Comparison of ENCODE assay signal across 14 mouse cellular contexts in genomic region chr6:81933281-81933680, GRCm38 (mm10). TPM values are rescaled to one million over a fixed set of nuclear protein-coding genes. Genes with fewer than 3 reads are reported as not detected.
DNase-seq lines count a peak whose midpoint lies in the region; ATAC-seq and TF ChIP-seq lines count a peak whose summit lies in the region.
"Had no signal": no experiment of that assay in that cellular context is flagged by ENCODE, and none has a peak within 500 bp of the region (broad histone marks: within the 10 kb centered on the region; RNA-seq: fewer than 3 reads in every experiment).

No protein-coding gene starts in this region.

- no peak for DNase-seq in kidney, postnatal 0 days (ENCODE audit: low spot score)
- peak; percentile 5 for DNase-seq in thymus, postnatal 25 days
- DNase-seq in thymus, postnatal 10 days (ENCODE audit: low spot score in 2 of 2) = no peak
- DNase-seq in MEL-GATA-1-ER (ENCODE audit: extremely low read depth, low read depth) = peak; percentile 11
- DNase-seq in urinary bladder, postnatal 14 days (ENCODE audit: low spot score) = no peak
- no peak for DNase-seq in spleen, postnatal 36 days (ENCODE audit: low spot score in 2 of 2)
- DNase-seq: adrenal gland, postnatal 14 days; cerebellum, postnatal 25 days; gastrocnemius, postnatal 14 days; lung, postnatal 4 days had no signal

- H3K4me2 ChIP-seq in kidney, postnatal 0 days (ENCODE audit: low read length) = no peak overlapping the region
- H3K4me2 ChIP-seq in kidney, embryonic 16.5 days (replicated peaks; ENCODE audit: low read depth, low read length) = no peak overlapping the region
- H3K4me2 ChIP-seq: embryonic facial prominence, embryonic 12.5 days; hindbrain, embryonic 13.5 days; midbrain, embryonic 15.5 days had no signal

- H3K4me3 ChIP-seq in kidney, postnatal 0 days (replicated peaks; ENCODE audit: low read depth, low read length) = no peak overlapping the region
- H3K4me3 ChIP-seq in kidney, embryonic 16.5 days (ENCODE audit: low read length) = no peak overlapping the region
- H3K4me3 ChIP-seq: embryonic facial prominence, embryonic 12.5 days; hindbrain, embryonic 13.5 days; midbrain, embryonic 15.5 days had no signal

- no peaks in the 10 kb centered on the region for H3K4me1 ChIP-seq in kidney, postnatal 0 days (replicated peaks; ENCODE audit: insufficient read depth, low read length)
- H3K4me1 ChIP-seq in kidney, embryonic 16.5 days (ENCODE audit: insufficient read depth, low read length) = no peaks in the 10 kb centered on the region
- H3K4me1 ChIP-seq: embryonic facial prominence, embryonic 12.5 days; hindbrain, embryonic 13.5 days; midbrain, embryonic 15.5 days had no signal

- TF ChIP-seq CTCF in kidney, postnatal 0 days (IDR thresholded peaks at IDR 0.05; ENCODE audit: low read depth) = peak; percentile 37; the same call in 1 of the 2 replicates

- H3K9me3 ChIP-seq in kidney, postnatal 0 days (replicated peaks; ENCODE audit: low read length) = no peaks in the 10 kb centered on the region
- peaks cover 6% of the 10 kb centered on the region; the same call in 1 of the 2 replicates for H3K9me3 ChIP-seq in kidney, embryonic 16.5 days (ENCODE audit: low read length)
- H3K9me3 ChIP-seq: embryonic facial prominence, embryonic 12.5 days; hindbrain, embryonic 13.5 days; midbrain, embryonic 15.5 days had no signal

- peaks cover 43% of the 10 kb centered on the region for H3K36me3 ChIP-seq in kidney, postnatal 0 days (ENCODE audit: insufficient read depth, low read length)
- H3K36me3 ChIP-seq in kidney, embryonic 16.5 days (ENCODE audit: insufficient read depth, low read length) = peaks cover 70% of the 10 kb centered on the region

- 94% methylated on average over 3 of the region's 3 CpGs for WGBS in kidney, postnatal 0 days
- 98% methylated on average over 3 of the region's 3 CpGs for WGBS in kidney, embryonic 16.5 days

- no peak overlapping the region for H3K27ac ChIP-seq in kidney, postnatal 0 days
- H3K27ac ChIP-seq in kidney, embryonic 16.5 days (ENCODE audit: low read length) = no peak overlapping the region
- H3K27ac ChIP-seq: embryonic facial prominence, embryonic 12.5 days; hindbrain, embryonic 13.5 days; midbrain, embryonic 15.5 days had no signal

- no peak overlapping the region for H3K9ac ChIP-seq in kidney, postnatal 0 days (ENCODE audit: low read depth, low read length)
- no peak overlapping the region for H3K9ac ChIP-seq in kidney, embryonic 16.5 days (replicated peaks; ENCODE audit: low read length)
- H3K9ac ChIP-seq: embryonic facial prominence, embryonic 12.5 days; hindbrain, embryonic 13.5 days; midbrain, embryonic 15.5 days had no signal

- ATAC-seq in kidney, postnatal 0 days (replicated peaks; ENCODE audit: low FRiP score, low read depth) = no peak
- no peak for ATAC-seq in kidney, embryonic 16.5 days (ENCODE audit: low FRiP score, low TSS enrichment)
- ATAC-seq: midbrain, embryonic 15.5 days had no signal

- H3K27me3 ChIP-seq in kidney, postnatal 0 days (ENCODE audit: insufficient read depth, low read length) = no peaks in the 10 kb centered on the region
- H3K27me3 ChIP-seq in kidney, embryonic 16.5 days (ENCODE audit: insufficient read depth, low read length) = no peaks in the 10 kb centered on the region
- H3K27me3 ChIP-seq: embryonic facial prominence, embryonic 12.5 days; hindbrain, embryonic 13.5 days; midbrain, embryonic 15.5 days had no signal

RNA-seq across cellular contexts. Expression of gene Gcfc2, which starts 9.8 kb away (rescaled TPM):
- polyA plus RNA-seq in kidney, postnatal 0 days (2015; fragmentation: Nextera tagmentation; extraction: Ambion mirVana) = 6.8 and 6.9 TPM in 2 replicates
- 10.1 and 11.0 TPM in 2 replicates for polyA plus RNA-seq in kidney, embryonic 16.5 days (2015; fragmentation: Nextera tagmentation; extraction: Ambion mirVana)

RNA-seq across cellular contexts. Expression of gene Mrpl19, which starts 32.5 kb away (rescaled TPM):
- 30.7 and 36.1 TPM in 2 replicates for polyA plus RNA-seq in kidney, postnatal 0 days (2015; fragmentation: Nextera tagmentation; extraction: Ambion mirVana)
- polyA plus RNA-seq in kidney, embryonic 16.5 days (2015; fragmentation: Nextera tagmentation; extraction: Ambion mirVana) = 49.2 and 57.1 TPM in 2 replicates

Comparison
In these comparisons a context has a peak if more than half of its experiments do, and no peak if none do; other contexts are left out.
1. DNase-seq: peak in thymus, postnatal 25 days (single experiment) and MEL-GATA-1-ER (single experiment); none in kidney, postnatal 0 days (single experiment), thymus, postnatal 10 days (0 of 2), urinary bladder, postnatal 14 days (single experiment) and spleen, postnatal 36 days (0 of 2).